In the genomic region with DNA sequence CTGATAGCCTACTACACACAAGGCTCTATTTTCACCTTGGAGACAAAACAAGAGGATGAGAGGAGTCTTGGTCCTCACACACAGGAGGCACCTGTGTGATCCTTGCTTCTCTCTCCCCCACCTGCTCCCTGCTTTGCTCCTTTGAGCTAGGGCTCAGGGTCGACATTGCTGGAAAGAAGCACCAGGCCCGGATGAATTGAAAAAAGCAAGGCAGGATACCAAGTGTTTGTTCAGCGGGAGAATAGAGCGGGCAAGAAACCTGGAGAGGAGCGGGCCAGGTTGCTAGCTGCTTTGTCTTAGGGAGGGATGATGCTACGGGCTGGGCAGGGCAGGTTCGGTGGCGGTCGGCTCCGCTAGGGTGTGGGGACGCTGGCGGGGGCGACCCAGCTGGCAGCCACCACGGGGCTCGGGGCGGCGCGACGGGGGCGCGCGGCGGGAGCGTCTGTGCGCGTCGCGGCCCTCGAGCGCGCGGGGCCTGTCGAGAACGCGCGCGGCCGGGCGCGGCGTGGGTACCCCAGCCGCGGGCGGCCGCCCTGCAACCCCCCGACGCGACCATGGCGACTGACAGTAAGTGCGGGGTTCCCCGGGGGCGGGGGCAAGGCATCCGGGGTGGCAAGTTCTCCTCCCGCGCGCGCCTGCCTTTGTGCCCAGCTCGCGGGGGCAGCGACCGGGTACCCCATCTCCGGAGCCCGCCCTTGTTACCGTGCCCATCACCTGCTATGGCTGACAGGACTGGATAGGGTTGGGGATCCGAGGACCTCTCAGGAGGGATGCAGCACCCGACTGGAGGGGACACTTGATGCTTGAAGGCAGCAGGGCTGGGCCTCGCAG, we compare ENCODE assay signal across 8 mouse cellular contexts. TPM values are rescaled to one million over a fixed set of nuclear protein-coding genes. Genes with fewer than 3 reads are reported as not detected.
A peak's percentile ranks its signal among the peaks of the same experiment; 100 is the strongest.
DNase-seq lines count a peak whose midpoint lies in the region; ATAC-seq and TF ChIP-seq lines count a peak whose summit lies in the region.

A gene (plus strand): TSS at position 365 of the 831 bp plus-strand sequence.

- peak within 1 kb of the TSS; percentile 88 for H3K4me2 ChIP-seq in forebrain, embryonic 12.5 days
- H3K4me2 ChIP-seq in midbrain, embryonic 14.5 days (ENCODE audit: low read length): peak within 1 kb of the TSS; percentile 74

- no peaks in the 10 kb centered on the region for H3K9me3 ChIP-seq in ES-Bruce4 (replicated peaks; ENCODE audit: control insufficient read depth, insufficient read depth, low read length, poor library complexity, severe bottlenecking)
- no peaks in the 10 kb centered on the region for H3K9me3 ChIP-seq in forebrain, embryonic 12.5 days
- no peaks in the 10 kb centered on the region for H3K9me3 ChIP-seq in midbrain, embryonic 14.5 days (ENCODE audit: control insufficient read depth, low read length)

- H3K4me3 ChIP-seq in ES-Bruce4 (ENCODE audit: low read depth, low read length): peak within 1 kb of the TSS; percentile 68
- peak within 1 kb of the TSS; percentile 59 for H3K4me3 ChIP-seq in forebrain, embryonic 12.5 days (replicated peaks)
- H3K4me3 ChIP-seq in midbrain, embryonic 14.5 days (replicated peaks; ENCODE audit: low read depth, low read length): peak within 1 kb of the TSS; percentile 64

- H3K9ac ChIP-seq in ES-Bruce4 (ENCODE audit: low read depth, poor library complexity, severe bottlenecking): peak within 1 kb of the TSS; percentile 35
- H3K9ac ChIP-seq in forebrain, embryonic 12.5 days: peak within 1 kb of the TSS; percentile 70
- H3K9ac ChIP-seq in midbrain, embryonic 14.5 days (replicated peaks; ENCODE audit: low read length): peak within 1 kb of the TSS; percentile 93

- H3K27me3 ChIP-seq in ES-Bruce4 (ENCODE audit: control insufficient read depth, insufficient read depth, low read length, poor library complexity, severe bottlenecking): peaks cover 4% of the 10 kb centered on the region
- H3K27me3 ChIP-seq in forebrain, embryonic 12.5 days: peaks cover 51% of the 10 kb centered on the region
- H3K27me3 ChIP-seq in midbrain, embryonic 14.5 days (ENCODE audit: control insufficient read depth, insufficient read depth, low read length): no peaks in the 10 kb centered on the region

- H3K27ac ChIP-seq in ES-Bruce4 (ENCODE audit: insufficient read depth, low read length): no peak within 1 kb of the TSS
- peak within 1 kb of the TSS; percentile 44 for H3K27ac ChIP-seq in forebrain, embryonic 12.5 days
- H3K27ac ChIP-seq in midbrain, embryonic 14.5 days (replicated peaks; ENCODE audit: low read depth, low read length): peak within 1 kb of the TSS; percentile 84

- H3K4me1 ChIP-seq in ES-Bruce4 (ENCODE audit: control insufficient read depth, insufficient read depth, low read length): no peaks in the 10 kb centered on the region
- peaks cover 8% of the 10 kb centered on the region for H3K4me1 ChIP-seq in forebrain, embryonic 12.5 days
- H3K4me1 ChIP-seq in midbrain, embryonic 14.5 days (ENCODE audit: control insufficient read depth, insufficient read depth, low read length): peaks cover 7% of the 10 kb centered on the region; the same call in 1 of the 2 replicates

- no peak for TF ChIP-seq EP300 in ES-Bruce4 (IDR thresholded peaks at IDR 0.05; ENCODE audit: insufficient read depth, low read depth, low read length)

- TF ChIP-seq CTCF in ES-Bruce4 (IDR thresholded peaks at IDR 0.05; ENCODE audit: low read depth, low read length): no peak

- ATAC-seq in cerebellum, adult (ENCODE audit: insufficient number of reproducible peaks, low FRiP score, low TSS enrichment): peak; percentile 58; the same call in 1 of the 2 replicates
- peak; percentile 82 for ATAC-seq in forebrain, embryonic 12.5 days (ENCODE audit: low FRiP score)
- peak; percentile 85 for ATAC-seq in midbrain, embryonic 14.5 days (ENCODE audit: low FRiP score, low TSS enrichment)

- no peak for TF ChIP-seq POLR2A in ES-Bruce4 (IDR thresholded peaks at IDR 0.05; ENCODE audit: insufficient read depth, low read length)

- H3K36me3 ChIP-seq in ES-Bruce4 (ENCODE audit: control insufficient read depth, insufficient read depth, low read length, poor library complexity, severe bottlenecking): no peaks in the 10 kb centered on the region
- no peaks in the 10 kb centered on the region for H3K36me3 ChIP-seq in forebrain, embryonic 12.5 days (replicated peaks)
- H3K36me3 ChIP-seq in midbrain, embryonic 14.5 days (ENCODE audit: control insufficient read depth, insufficient read depth, low read length): no peaks in the 10 kb centered on the region

- no peak for DNase-seq in cerebellum, adult 9-10 months
- peak; percentile 30 for DNase-seq in layer of hippocampus, adult 9-11 months
- peak; percentile 83 for DNase-seq in midbrain, embryonic 14.5 days
- DNase-seq in ovary, adult 18-20 months (ENCODE audit: low spot score): no peak
- DNase-seq in adrenal gland, postnatal 36 days: no peak

- WGBS in forebrain, embryonic 12.5 days: 1% methylated on average over 57 of the region's 67 CpGs
- 1% methylated on average over 64 of the region's 67 CpGs for WGBS in midbrain, embryonic 14.5 days

RNA-seq across cellular contexts. Expression of the gene that starts here (rescaled TPM):
- polyA plus RNA-seq in ES-Bruce4 (2011; ENCODE audit: insufficient read depth, insufficient read length, low read depth, missing spikeins): not detected in 2 replicates
- polyA plus RNA-seq in forebrain, embryonic 12.5 days (2016; fragmentation: Nextera tagmentation; extraction: Ambion mirVana): 12.1 and 14.5 TPM in 2 replicates
- polyA plus RNA-seq in midbrain, embryonic 14.5 days (2014; fragmentation: Nextera tagmentation; extraction: Ambion mirVana): 67.7 and 88.4 TPM in 2 replicates
- under 1 TPM; 0.16 to 0.66 TPM for total RNA-seq in adrenal gland, postnatal 36 days (2021)

Comparison
In these comparisons a context has a peak if more than half of its experiments do, and no peak if none do; other contexts are left out.
1. RNA of the gene that starts here (polyA plus RNA-seq): 67.7 to 88.4 TPM in midbrain, embryonic 14.5 days and 12.1 to 14.5 TPM in forebrain, embryonic 12.5 days; not detected in ES-Bruce4; every median in the first group is over 10 times any median in the second.
2. DNase-seq: peak in layer of hippocampus, adult 9-11 months (single experiment) and midbrain, embryonic 14.5 days (single experiment); none in cerebellum, adult 9-10 months (single experiment), ovary, adult 18-20 months (single experiment) and adrenal gland, postnatal 36 days (0 of 2).
3. H3K9ac ChIP-seq: peak in every context shown above with its lines; median percentile 93 in midbrain, embryonic 14.5 days; 70 in forebrain, embryonic 12.5 days; 35 in ES-Bruce4.
4. Peak in every context shown above with its lines, with median percentiles within 50 percentile points of each other: ATAC-seq and H3K4me3 ChIP-seq.